Mouse (Mus musculus) CH12.LX (cell line): ENCODE data around the gene Fkbp15. TPM values are rescaled to one million over a fixed set of nuclear protein-coding genes. Genes with fewer than 3 reads are reported as not detected.

Experiments
- DNase-seq: peaks from one replicate; pipeline ENCODE4 v3.0.0-alpha.2; 2013; ENCODE audit errors: extremely low read depth
- H3K27ac ChIP-seq: 2 replicates; pipeline ENCODE4 v1.5.1; 2012; ENCODE audit warnings: low read depth, mild to moderate bottlenecking, control low read depth, moderate library complexity; ENCODE audit not compliant: insufficient read depth
- H3K27me3 ChIP-seq: replicated peaks from 2 replicates; pipeline ENCODE3; 2012; ENCODE audit warnings: inconsistent platforms
- H3K36me3 ChIP-seq, 2 experiments: replicated peaks in 1 of 2; 2 replicates each; pipeline versions ENCODE3 to v1.6.1; 2012; ENCODE audit warnings: inconsistent platforms in 1 of 2, low read length in 1 of 2, mild to moderate bottlenecking in 1 of 2, mixed read lengths in 1 of 2, moderate library complexity in 1 of 2; ENCODE audit not compliant: control insufficient read depth in 1 of 2, insufficient read depth in 1 of 2
- H3K4me1 ChIP-seq, 2 experiments: 2 replicates each; pipeline ENCODE4 v1.6.1; 2012; ENCODE audit warnings: inconsistent platforms in 1 of 2, moderate library complexity in 1 of 2; ENCODE audit not compliant: insufficient read depth in 2 of 2, control insufficient read depth in 1 of 2
- H3K4me2 ChIP-seq: 2 replicates; pipeline ENCODE4 v1.6.1; 2012; ENCODE audit warnings: low read depth, mild to moderate bottlenecking, control low read depth; ENCODE audit not compliant: poor library complexity, insufficient read depth, severe bottlenecking
- H3K4me3 ChIP-seq, 3 experiments: fragments of 150-350 bp in 1 of 3; sonication (generic) in 1 of 3; replicated peaks in 1 of 3; 2 replicates each; pipeline versions ENCODE3 to v1.5.1; 2011 to 2012; ENCODE audit warnings: low read depth in 2 of 3, low read length in 2 of 3, mild to moderate bottlenecking in 2 of 3, moderate library complexity in 2 of 3, control low read depth in 1 of 3, improper control_type of control experiment in 1 of 3, inconsistent platforms in 1 of 3, mixed read lengths in 1 of 3; ENCODE audit not compliant: poor library complexity in 1 of 3
- H3K79me2 ChIP-seq: replicated peaks from 2 replicates; pipeline ENCODE4 v1.6.1; 2012; ENCODE audit warnings: mild to moderate bottlenecking, moderate library complexity; ENCODE audit not compliant: control insufficient read depth, poor library complexity, insufficient read depth, severe bottlenecking; ENCODE audit errors: extremely low read depth
- H3K9ac ChIP-seq: 2 replicates; pipeline ENCODE4 v1.6.1; 2012; ENCODE audit warnings: low read depth, mild to moderate bottlenecking, control low read depth, moderate library complexity; ENCODE audit not compliant: insufficient read depth
- H3K9me3 ChIP-seq: replicated peaks from 2 replicates; pipeline ENCODE3; 2012; ENCODE audit warnings: low read length, inconsistent platforms, mixed read lengths
- JUN ChIP-seq: IDR thresholded peaks from 2 replicates; pipeline ENCODE4 v1.6.1; 2011; ENCODE audit warnings: low read depth, mild to moderate bottlenecking, low read length, improper control_type of control experiment, moderate library complexity; ENCODE audit not compliant: insufficient read depth
- JUND ChIP-seq: conservative IDR thresholded peaks from 2 replicates; pipeline ENCODE4 v1.6.1; 2011; ENCODE audit warnings: low read depth, low read length, improper control_type of control experiment
- MAZ ChIP-seq: IDR thresholded peaks from 2 replicates; pipeline ENCODE4 v1.6.1; 2012; ENCODE audit warnings: low read depth, mild to moderate bottlenecking, inconsistent platforms, low read length, improper control_type of control experiment, moderate library complexity
- MEF2A ChIP-seq: IDR thresholded peaks from 2 replicates; pipeline ENCODE4 v1.6.1; 2014; ENCODE audit warnings: low read depth, mild to moderate bottlenecking, inconsistent platforms, low read length, improper control_type of control experiment, borderline replicate concordance
- MXI1 ChIP-seq: IDR thresholded peaks from 2 replicates; pipeline ENCODE4 v1.6.1; 2011; ENCODE audit warnings: mild to moderate bottlenecking, low read depth, low read length, improper control_type of control experiment
- SIN3A ChIP-seq: IDR thresholded peaks from 2 replicates; pipeline ENCODE4 v1.6.1; 2012; ENCODE audit warnings: low read length, improper control_type of control experiment, inconsistent platforms
- USF2 ChIP-seq: conservative IDR thresholded peaks from 2 replicates; pipeline ENCODE4 v1.6.1; 2011; ENCODE audit warnings: low read depth, low read length, improper control_type of control experiment
- ZMIZ1 ChIP-seq: IDR thresholded peaks from 2 replicates; pipeline ENCODE4 v1.6.1; 2012; ENCODE audit warnings: low read depth, mild to moderate bottlenecking, inconsistent platforms, low read length, improper control_type of control experiment
- ZNF384 ChIP-seq: IDR thresholded peaks from 2 replicates; pipeline ENCODE4 v1.6.1; 2012; ENCODE audit warnings: low read depth, low read length, improper control_type of control experiment, inconsistent platforms
- dilution Hi-C: fragments of 300-500 bp; cut with MboI; formaldehyde crosslinking; loops from 2 replicates; pipeline ENCODE4 v1.14.3; 2020; ENCODE audit warnings: low sequenced_read_pairs; ENCODE audit not compliant: extremely low pct_unique_long_range_greater_than_20kb, extremely low pct_ligation_motif_present
- in situ Hi-C: fragments of 300-500 bp; cut with MboI; formaldehyde crosslinking; loops from 3 replicates; pipeline ENCODE4 v1.14.3; 2019; ENCODE audit warnings: low sequenced_read_pairs, low pct_ligation_motif_present, low pct_unique_long_range_greater_than_20kb, mixed read lengths
- polyA plus RNA-seq: library from polyadenylated mRNA; unstranded; fragments of >175 nt; gene quantifications from 2 replicates; pipeline ENCODE4 v1.2.1, GENCODE M21; 2012; ENCODE audit warnings: low read depth; ENCODE audit not compliant: insufficient read length
- total RNA-seq, 2 experiments: library from RNA; depleted of rRNA; stranded (reverse); fragments of 300-350 nt in 1 of 2; fragments of >200 nt in 1 of 2; gene quantifications; 2 replicates each; pipeline ENCODE4 v1.2.3; 2012 to 2014

Gene Fkbp15
- total and polyA plus RNA-seq, 3 experiments = 24.0 to 35.1 (median 30.4) TPM

GRCm38 (mm10) chr4:62385439-62385838 is 25.1 kb upstream of the Fkbp15 start:
- DNase-seq = no peak
- Histone ChIP-seq H3K9me3 (no peaks in the 10 kb centered on the region), H3K4me3 (no peak overlapping the region), H3K4me2 (no peak overlapping the region), H3K27ac (no peak overlapping the region), H3K4me1 (no peaks in the 10 kb centered on the region), H3K36me3 (peaks cover 16 to 61% of the 10 kb centered on the region in 2 experiments), H3K9ac (no peak overlapping the region), H3K27me3 (no peaks in the 10 kb centered on the region), H3K79me2 (no peaks in the 10 kb centered on the region; the same call in 1 of the 2 replicates)
- in situ Hi-C loops (no loop called here), dilution Hi-C loops (no loop called here)
- TF ChIP-seq JUN = no peak

DNA sequence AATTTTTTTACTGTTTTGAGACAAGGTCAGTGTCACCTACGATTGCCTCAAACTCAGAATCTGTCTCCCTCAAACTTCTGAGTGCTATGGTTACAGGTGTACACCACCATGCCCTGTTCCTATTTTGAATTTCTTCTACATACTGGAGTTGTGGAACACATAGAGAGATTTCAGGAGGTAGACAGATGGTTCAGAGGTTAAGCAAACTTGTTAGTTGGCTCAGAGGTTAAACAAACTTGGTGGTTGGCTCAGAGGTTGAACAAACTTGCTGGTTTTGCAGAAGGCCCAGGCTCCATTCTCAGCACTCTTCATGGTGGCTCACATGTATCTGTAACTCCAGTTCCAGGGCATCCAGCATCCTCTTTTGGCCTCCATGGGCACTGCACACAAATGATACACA is 23.8 kb upstream of the Fkbp15 start:
- TF ChIP-seq ZMIZ1 = no peak
- TF ChIP-seq MEF2A = no peak
- TF ChIP-seq JUND = no peak
- TF ChIP-seq MXI1 = no peak
- TF ChIP-seq ZNF384 = no peak
- TF ChIP-seq MAZ = no peak
- TF ChIP-seq SIN3A = no peak
- TF ChIP-seq, all 38 proteins: peak for 0
- Histone ChIP-seq H3K4me1 (no peaks in the 10 kb centered on the region), H3K79me2 (no peaks in the 10 kb centered on the region; the same call in 1 of the 2 replicates), H3K36me3 (peaks cover 16 to 51% of the 10 kb centered on the region in 2 experiments), H3K4me3 (no peak overlapping the region), H3K27me3 (no peaks in the 10 kb centered on the region), H3K9me3 (no peaks in the 10 kb centered on the region), H3K9ac (no peak overlapping the region), H3K27ac (no peak overlapping the region), H3K4me2 (no peak overlapping the region)
- dilution Hi-C loops = no loop called here
- in situ Hi-C loops = no loop called here
- no peak for DNase-seq

- DNase-seq = no peak
- no peak overlapping the region for H3K9ac ChIP-seq
- no peak overlapping the region for H3K27ac ChIP-seq
- H3K4me1 ChIP-seq = no peaks in the 10 kb centered on the region
- in situ Hi-C loops (no loop called here), dilution Hi-C loops (no loop called here)
- peaks cover 16 to 47% of the 10 kb centered on the region in 2 experiments for H3K36me3 ChIP-seq
- no peak for TF ChIP-seq USF2
- H3K4me3 ChIP-seq = no peak overlapping the region
- no peaks in the 10 kb centered on the region; the same call in 1 of the 2 replicates for H3K79me2 ChIP-seq
- H3K27me3 ChIP-seq = no peaks in the 10 kb centered on the region
- no peak overlapping the region for H3K4me2 ChIP-seq
- H3K9me3 ChIP-seq = no peaks in the 10 kb centered on the region
These were observed 23.4 kb upstream of the Fkbp15 start for GRCm38 (mm10) chr4:62383752-62384151.
